Mouse (Mus musculus) heart, postnatal 25 days (tissue): ENCODE results near the gene Spindoc. TPM values are rescaled to one million over a fixed set of nuclear protein-coding genes. Genes with fewer than 3 reads are reported as not detected.
"Not testable (repeated sequence)": the region's sequence is repeated elsewhere in the genome, so short reads cannot be mapped to it uniquely, and the experiment has no call there.

Experiments
- DNase-seq: peaks from one replicate; pipeline ENCODE4 v3.0.0; 2022; ENCODE audit warnings: low spot score
- intact Hi-C: fragments of 180-260 bp; cut with DNase I; formaldehyde crosslinking; loops from one replicate; pipeline ENCODE4 v1.15.1; 2025
- total RNA-seq, 2 experiments: library from RNA; stranded (reverse); gene quantifications; 2 replicates each; pipeline ENCODE4 v1.2.3; 2021

The Spindoc gene
- total RNA-seq, 2 experiments from 2014 or later: 14.1 to 17.5 TPM

DNA sequence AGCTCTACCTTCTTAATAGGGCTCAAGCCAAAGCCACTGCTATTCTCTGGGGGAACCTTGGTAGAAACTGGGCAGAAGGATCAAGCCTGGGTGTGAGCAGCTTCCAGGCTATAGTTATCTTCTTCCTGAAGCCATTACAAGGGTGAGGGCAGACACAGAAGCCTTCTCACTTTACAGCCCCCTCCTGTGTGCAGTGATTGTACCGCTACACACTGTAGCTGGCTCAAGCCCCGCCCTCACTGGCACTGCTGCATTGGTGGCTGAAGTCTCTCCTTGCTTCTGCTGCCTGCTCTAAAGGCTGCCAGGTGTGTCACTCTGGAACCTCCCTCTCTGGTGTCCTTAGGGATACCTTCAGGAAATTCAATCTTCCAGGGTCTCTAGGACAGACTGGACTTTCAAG lies 29.6 kb upstream of the Spindoc start:
- intact Hi-C loops: no loop called here
- no peak for DNase-seq

DNA sequence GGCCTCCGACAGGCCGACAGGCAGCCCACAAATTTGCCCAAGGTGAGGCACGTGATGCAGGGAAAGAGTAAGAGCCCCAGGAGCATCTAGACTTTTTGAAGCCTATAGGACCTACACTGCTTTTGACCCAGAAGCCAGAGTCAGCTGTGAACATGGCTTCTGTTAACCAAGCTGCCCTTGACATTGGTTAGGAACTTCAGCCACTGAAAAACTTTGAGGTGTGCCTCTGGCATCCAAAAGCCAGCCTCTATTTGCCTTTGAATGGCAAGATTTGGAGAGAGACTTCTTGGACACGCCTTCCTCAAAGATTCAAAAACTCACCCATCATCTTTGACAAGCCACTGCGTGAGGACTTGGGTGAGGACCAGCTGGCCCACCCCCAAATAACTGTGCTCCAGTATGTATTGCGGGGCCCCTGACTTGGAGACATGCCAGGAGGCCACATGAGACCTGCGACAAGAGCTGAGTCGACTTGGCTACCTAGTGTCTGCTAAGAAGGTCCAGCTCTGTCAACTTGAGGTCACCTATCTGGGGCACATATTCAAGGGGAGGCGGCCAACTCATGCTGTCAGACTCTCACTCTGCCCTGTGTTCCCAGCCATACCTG lies 21.9 kb upstream of the Spindoc start:
- intact Hi-C loops: no loop called here
- no peak for DNase-seq

DNA sequence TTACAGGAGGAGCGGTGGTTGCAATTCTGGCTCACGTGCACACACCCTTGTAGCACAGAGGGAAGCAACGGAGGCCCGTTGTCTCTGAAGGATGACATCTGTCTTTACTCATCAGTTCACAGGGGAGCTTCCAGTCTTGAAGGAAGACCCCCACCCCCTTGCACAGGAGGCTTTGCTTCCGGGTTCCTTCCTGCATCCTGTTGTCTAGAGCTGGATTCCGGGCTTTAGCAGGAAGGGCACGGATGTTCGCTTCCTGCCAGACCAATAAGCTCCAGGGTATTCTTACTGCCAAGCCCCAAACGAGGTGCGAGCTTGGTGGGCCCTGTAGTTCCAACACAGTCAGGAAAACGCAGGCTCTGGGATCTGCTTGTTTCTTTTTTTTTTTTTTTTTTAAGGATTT lies 17.8 kb upstream of the Spindoc start:
- no peak for DNase-seq
- intact Hi-C loops: loop anchor here (1.0 kb wide), 1 partner anchor 13 kb away; no protein-coding TSS in a partner anchor

DNA sequence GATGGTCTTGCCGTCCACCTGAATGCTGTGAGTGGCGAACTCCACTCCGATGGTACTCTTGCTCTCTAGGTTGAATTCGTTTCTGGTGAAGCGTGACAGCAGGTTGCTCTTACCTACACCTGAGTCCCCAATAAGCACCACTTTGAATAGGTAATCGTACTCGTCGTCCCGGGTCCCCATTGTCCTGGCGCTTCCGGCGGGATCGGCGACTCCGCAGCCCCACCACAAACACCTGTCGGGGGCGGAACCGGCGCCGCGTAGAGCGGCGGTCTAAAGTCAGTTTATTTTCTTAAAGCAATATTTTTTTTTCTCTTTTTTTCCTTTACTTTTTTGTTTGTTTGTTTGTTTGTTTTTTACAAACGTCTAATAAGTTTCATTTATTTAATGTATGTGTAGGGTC lies 16.1 kb upstream of the Spindoc start:
- DNase-seq, intact Hi-C loops: not testable (repeated sequence)

DNA sequence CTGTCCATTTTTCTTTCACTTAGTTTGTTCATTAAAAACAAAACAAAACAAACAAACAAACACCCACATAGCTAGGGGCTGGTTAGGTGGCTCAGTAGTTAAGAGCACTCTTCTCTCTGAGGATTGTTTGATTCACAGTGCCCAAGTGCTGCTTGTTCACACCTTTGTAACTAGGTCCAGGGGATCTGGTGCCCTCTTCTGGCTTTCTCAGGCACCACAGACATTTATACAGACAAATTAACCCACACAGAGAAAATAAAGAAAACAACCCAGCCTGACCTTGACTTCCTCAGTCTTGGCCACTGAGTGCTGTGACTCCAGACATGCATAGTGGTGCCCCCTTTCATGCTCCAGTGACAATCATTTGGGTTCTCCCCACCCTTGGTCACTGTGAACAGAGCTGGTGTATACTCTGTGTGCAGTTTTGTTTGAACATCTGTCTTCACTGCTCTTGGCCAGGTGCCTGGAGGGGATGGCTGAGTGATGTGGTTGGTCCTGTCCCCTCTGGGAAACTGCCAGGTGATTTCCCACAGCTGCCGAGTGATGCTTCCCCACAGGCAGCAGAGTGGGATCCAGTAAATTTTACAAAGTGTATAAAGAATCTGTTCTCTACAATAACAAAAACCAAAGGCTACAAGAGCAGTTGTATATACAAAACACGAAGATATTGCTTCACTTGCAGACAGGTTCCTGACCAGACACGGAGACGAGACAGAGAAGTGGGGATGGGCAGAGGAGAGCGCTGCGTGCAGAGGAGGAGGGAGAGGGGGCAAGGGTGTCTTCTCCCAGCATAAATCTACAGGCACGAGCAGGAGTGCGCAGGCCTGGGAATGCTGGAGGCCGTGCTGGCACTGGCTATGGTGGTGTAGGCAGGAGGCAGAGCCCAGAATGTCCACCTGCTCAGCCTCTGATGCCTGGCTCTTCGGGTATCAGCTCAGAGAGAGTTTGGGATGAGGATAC lies 14.4 kb upstream of the Spindoc start:
- DNase-seq, intact Hi-C loops: not testable (repeated sequence)

DNA sequence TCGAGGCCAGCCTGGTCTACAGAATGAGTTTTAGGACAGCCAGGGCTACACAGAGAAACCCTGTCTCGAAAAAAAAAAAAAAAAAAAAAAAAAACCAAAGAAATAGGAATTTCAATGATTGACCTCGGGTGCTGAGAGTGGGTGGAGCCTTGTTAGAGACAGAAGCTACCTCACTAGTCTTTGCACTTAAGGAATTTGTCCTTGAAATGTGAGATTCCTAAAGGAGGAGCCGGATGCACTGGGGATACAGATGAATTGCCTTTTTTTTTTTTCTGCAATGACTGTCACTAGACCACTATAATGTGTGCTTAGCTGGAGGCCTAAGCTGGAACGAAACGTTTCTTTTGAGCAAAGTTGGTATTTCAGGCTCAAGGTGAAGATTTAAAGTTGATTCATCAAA lies 5.7 kb upstream of the Spindoc start:
- no peak for DNase-seq
- intact Hi-C loops: no loop called here

DNA sequence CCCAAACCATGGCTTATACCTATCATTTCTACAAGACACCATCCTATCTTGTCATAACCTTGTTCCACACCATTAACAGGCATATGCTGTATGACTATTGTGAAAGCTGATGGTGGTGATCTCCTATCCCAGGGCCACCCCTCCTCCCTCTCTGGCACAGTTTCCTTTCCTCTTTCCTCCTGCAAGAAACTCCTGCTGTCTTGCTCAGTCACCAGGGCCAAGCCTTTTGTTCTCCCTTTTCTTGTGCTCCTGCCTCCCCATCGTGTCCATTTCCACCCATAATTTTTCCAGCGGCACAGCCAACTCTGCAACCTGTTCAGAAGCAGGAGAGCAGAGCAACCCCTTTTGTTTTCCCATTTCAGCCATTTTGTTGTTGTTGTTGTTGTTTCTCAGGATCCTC lies 3.2 kb upstream of the Spindoc start:
- intact Hi-C loops: no loop called here
- no peak for DNase-seq

DNA sequence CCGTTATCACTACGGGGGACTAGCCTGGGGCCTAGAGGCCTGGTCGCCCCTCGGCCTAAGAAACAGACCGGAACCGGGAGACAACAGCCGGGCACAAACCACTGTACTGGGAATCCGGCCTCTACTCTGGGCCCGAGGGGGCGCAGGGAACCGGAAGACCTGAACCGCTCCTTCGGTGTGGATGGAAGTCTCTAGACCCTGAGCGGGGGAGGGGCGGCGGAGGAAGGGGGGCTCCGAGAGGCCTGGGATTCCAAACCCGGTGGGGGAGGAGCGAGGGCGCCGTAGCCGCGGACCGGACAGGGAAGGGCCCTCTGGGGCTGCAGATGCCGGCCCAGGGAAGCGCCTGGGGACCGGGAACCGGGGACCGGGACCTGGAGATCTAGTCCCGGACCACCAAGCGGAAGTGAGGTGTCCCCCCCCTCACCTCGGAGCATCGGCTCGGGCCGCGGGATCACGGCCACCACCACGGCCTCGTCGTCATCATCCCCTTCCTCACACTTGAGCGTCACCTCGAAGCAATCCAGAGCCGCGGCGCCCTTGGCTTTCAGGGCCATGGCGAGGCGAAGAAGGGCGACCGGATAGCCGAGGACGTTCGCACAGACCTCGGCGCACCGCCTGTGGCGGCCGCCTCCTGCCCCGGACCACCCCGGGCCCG lies 419 bp downstream of the Spindoc start:
- intact Hi-C loops: loop anchor here (2.0 to 5.0 kb wide), 2 partner anchors 36 to 40 kb away; partner anchors contain the start of gene Mark2
- DNase-seq: peak; percentile 33

DNA sequence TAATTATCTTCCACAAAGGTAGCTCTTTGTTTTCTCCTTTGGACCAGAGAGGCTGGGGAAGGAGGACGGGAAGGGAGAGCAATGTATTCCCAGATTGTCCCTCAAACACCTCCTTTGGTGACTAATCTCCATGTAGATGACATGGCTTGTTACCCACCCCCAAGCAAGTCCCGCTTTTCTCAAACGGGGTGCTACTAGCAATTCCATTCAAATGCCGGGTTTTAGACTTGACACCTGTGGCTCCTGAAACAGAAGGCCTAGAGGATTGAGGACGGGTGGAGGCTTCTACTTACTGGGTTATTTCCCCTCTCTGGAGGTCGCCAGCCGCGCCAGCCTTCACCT lies 917 bp downstream of the Spindoc start:
- no peak for DNase-seq
- intact Hi-C loops: loop anchor here (2.0 to 5.0 kb wide), 2 partner anchors 37 to 40 kb away; partner anchors contain the start of gene Mark2

DNA sequence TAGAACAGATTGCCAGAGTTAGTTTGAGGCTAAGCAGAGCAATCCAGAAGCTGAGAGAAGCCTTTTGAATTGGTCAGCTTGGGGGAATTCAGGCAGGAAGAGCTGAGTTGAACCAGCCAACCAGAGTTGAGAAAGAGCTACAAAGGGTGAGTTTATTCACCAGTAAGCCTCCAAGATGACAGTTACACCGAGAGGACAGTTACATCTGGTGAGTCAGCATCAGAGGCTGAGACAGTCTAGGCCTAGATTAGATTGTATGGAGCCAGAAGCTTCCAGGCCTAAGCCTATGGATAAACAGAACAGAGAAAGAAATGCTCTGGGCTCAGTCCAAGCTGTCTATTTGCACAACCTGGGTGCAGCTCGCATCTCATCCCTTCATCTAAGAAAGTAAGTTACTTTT lies 5.2 kb downstream of the Spindoc start:
- intact Hi-C loops: no loop called here

DNA sequence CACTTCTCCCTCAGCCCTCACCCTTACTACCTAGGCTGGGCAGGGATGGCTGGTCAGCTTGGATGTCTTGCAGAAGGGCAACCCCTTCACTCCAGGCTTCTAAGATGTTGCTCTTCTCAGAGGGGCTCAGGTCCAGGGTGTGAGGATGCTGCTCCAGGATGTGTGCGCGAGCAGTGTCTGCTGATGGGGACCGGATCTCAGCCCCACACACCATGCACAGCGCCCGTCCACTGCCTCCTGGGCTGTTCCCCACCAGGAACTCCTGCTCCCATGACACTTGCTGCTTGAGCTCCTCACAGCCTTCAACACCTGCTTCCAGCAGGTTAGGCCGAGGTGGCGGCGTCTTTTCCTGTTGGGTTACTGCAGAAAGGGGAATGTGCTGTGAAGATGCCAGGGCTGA lies 8.3 kb downstream of the Spindoc start:
- no peak for DNase-seq
- intact Hi-C loops: no loop called here

More for the DNA sequence above, 5.2 kb downstream of the Spindoc start:
- DNase-seq: no peak

DNA sequence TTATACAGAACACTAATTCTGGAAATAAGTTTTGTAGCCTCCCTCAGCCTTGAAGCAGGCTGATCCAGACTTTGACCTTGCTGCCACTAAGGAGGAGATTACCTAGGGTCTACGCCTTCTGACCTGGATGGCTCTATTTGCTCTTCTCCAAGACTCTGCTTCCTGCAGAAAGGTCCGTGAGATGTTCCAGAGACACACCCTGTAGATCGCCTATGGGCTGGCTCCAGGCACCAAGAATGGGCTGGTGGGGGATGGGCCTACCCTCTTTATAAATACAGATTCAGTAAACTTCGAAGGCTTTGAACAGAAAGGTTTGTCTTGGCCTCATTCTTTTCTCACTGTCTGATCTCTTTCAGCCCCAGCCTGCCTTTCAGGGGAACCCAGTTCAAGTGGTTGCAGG lies 13.3 kb downstream of the Spindoc start:
- DNase-seq, intact Hi-C loops: not testable (repeated sequence)

DNA sequence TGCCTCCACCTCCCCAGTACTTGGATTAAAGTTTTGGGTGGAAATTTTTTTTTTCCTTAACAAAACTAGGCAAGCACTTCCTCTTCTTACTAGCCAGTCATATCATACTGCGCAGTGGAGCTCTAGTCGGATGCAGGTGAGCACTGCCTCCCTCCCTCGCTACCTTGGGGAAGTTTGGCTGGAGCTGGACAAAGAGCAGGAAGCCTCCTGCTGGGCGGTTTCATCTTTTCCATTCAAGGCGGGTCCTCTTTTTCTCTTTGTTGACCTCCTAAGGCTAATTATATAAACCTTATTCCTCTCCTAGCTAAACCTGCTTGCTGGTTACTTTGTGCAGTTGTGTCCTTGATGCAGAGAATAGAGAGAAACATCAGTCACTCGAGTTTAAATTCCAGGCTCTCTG lies 29.2 kb downstream of the Spindoc start:
- DNase-seq: no peak
- intact Hi-C loops: no loop called here

DNA sequence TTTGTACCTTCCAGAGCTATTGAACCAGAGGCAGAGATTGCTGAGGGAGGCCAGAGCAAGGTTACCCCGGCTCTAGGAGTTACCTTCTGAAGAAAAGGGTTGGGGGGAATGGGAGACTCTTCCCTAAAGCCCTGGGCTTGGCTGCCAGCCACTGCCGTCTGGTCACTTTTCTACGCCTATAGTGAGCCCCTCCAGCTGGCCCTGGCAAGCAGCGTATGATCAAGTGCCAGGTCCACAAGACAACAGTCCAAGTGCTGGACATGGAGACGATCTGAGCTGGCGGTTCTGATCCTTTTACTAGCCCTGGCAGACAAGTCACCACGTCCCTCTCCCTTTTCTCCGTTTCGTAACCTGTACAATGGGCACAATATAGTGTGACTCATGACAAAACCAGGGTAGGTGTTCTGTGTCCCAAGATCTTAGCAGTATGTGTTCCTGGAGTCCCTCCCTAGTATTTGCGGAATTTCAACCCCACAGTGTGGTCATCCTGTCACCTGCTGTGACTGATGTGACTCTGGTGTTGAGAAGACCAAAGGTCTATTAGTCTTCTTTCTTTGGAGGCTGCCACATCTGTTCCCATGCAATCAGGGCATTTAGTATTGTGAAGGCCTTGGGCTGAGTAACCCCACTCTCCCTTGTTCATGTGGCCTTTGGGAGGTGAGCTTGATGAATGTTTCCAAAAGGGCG lies 29.8 kb downstream of the Spindoc start:
- intact Hi-C loops: no loop called here
- DNase-seq: no peak

DNA sequence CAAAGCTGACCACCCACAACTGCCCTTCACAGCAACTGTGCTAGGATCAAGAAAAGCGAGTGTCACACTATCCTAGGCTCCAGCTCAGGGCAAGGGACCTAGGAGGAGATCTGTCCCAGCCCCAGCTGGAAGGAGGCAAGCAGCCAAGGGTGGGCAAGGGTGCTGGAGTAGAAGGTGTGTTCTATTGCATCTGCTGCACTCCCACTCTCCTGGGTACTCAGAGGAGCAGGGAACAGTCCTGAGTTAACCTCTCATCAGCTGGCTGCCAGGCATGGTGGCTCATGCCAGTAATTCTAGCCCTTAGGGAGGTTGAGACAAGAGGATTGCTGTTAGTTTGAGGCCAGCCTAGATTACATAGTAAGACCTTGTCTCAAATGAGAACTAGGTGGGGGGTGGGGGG lies 32.8 kb downstream of the Spindoc start:
- no peak for DNase-seq
- intact Hi-C loops: loop anchor here (10.0 kb wide), 2 partner anchors 115 to 285 kb away; no protein-coding TSS in a partner anchor

DNA sequence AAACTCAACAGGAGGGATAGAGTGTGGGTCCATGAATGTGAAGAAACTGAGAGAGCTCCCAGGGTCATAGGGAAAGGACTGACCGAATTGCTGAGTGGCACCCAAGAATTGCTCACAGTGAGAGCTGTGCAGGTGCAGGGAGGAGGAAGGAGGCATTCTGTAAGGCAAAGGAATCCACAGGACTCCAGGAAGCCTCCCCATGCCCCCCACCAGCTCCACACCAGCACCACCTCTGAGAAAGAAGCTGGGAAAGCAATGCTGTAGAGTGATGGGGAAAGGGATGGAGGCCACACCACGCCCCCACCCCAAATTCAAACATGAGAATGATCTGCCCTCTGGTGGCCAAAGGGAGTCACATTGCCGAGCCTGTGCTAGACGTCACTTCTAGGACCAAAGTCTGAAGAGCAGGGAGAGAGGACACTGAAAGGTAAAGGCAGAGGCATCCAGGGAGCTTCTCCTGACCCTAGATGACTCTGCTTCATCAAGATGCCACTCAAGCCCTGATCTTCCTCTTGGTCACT lies 37.5 kb downstream of the Spindoc start:
- DNase-seq: no peak
- intact Hi-C loops: loop anchor here (1.0 to 10.0 kb wide), 5 partner anchors 66 to 280 kb away; no protein-coding TSS in a partner anchor

DNA sequence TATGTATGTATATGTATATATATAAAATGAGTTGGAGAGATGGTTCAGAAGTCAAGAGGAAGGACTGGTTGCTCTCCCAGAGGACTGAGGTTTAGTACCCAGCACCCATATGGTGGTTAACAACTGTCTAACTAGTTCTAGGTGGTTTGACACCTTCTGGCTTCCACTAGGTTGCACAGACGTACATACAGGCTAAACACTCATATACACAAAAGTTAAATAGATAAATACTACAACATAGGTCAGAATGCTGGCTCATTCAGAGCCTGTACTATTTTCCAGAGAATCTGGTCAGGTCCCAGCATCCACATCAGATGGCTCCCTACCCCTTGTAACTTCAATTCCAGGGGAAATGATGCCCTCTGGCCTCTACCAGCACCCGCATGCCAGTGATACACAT lies 40.1 kb downstream of the Spindoc start:
- DNase-seq: no peak
- intact Hi-C loops: loop anchor here (5.0 to 10.0 kb wide), 3 partner anchors 40 to 278 kb away; partner anchors contain the start of gene Spindoc

DNA sequence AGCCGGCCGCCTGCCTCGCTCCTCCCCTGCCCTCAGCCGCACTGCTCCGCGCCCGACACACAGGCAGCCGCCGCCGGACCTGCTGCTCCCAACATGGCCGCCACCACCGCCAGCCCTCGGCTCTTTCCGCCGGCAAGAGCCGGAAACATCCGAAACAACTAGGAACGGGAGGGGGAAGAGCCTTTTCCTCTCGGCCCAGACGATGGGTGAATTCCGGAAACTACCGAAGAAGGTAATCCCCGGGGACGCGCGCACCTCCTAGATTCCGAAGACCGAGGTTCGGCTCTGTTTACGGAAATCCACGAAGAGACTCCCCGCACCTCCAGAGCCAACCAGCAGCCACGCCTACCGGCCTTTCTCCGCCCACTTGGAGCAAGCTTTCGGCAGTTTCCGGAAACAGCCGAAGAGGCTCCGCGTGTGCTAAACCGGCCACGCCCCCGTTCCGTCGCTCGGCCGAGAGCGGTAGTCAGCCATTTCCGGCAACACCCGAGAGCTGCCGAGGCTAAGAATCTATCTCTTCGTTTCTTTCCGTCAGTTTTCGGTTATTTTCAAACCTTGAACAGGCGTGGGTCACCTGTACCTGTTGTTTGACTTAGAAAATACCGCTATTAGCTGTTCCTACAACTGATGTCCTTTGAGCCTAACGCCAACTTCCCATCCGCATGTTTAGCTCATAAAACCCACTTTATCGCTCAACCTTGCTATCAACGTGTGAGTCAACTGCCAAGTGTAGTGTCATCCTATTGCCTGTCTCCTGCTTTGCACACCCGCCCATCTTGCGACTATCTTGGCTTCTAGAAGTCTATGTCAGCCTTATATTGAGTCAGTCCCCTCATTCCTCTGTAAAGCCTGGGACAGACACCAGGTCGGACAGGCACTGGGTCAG lies 41.0 kb downstream of the Spindoc start, which contains the start of gene Mark2:
Mark2 (minus strand) TSS at position 349 of the 886 bp plus-strand sequence.
- intact Hi-C loops: loop anchor here (2.0 to 10.0 kb wide), 4 partner anchors 31 to 277 kb away; partner anchors contain the start of gene Spindoc
- DNase-seq: peak; percentile 98
